Mouse (Mus musculus) liver (tissue): Measurements from ENCODE around the gene Cops7a.

Source experiments
- DNase-seq: peaks from one replicate; pipeline ENCODE4 v3.0.0-alpha.2; 2020; ENCODE audit warnings: mixed read lengths

The Cops7a gene

GRCm38 (mm10) chr6:124955212-124955611, 10.1 kb downstream of the Cops7a start:
- DNase-seq = no peak

GRCm38 (mm10) chr6:124953991-124954715, 11.2 kb downstream of the Cops7a start:
- DNase-seq = no peak

- DNase-seq = no peak
Measured at GRCm38 (mm10) chr6:124943526-124943925, 21.8 kb downstream of the Cops7a start.

GRCm38 (mm10) chr6:124941679-124942078, 23.7 kb downstream of the Cops7a start:
- no peak for DNase-seq

GRCm38 (mm10) chr6:124938554-124938953, 26.8 kb downstream of the Cops7a start:
- DNase-seq = no peak

- no peak for DNase-seq
Measured at GRCm38 (mm10) chr6:124937493-124937892, 27.8 kb downstream of the Cops7a start.

GRCm38 (mm10) chr6:124936681-124937080, 28.7 kb downstream of the Cops7a start:
- no peak for DNase-seq

GRCm38 (mm10) chr6:124934670-124935069, 30.7 kb downstream of the Cops7a start:
- DNase-seq = no peak

- no peak for DNase-seq
Measured at GRCm38 (mm10) chr6:124933127-124933526, 32.2 kb downstream of the Cops7a start.

- no peak for DNase-seq
Measured at GRCm38 (mm10) chr6:124932314-124932695, 33.0 kb downstream of the Cops7a start.

GRCm38 (mm10) chr6:124931525-124932313, 33.6 kb downstream of the Cops7a start:
- DNase-seq = peak; percentile 46

GRCm38 (mm10) chr6:124930754-124931524, 34.4 kb downstream of the Cops7a start, which contains the start of gene Mlf2:
Mlf2 (plus strand) TSS chr6:124931386.
- peak; percentile 98 for DNase-seq

- DNase-seq = no peak
Measured at GRCm38 (mm10) chr6:124930231-124930630, 35.1 kb downstream of the Cops7a start.

- peak; percentile 22 for DNase-seq
Measured at GRCm38 (mm10) chr6:124925941-124926340, 39.4 kb downstream of the Cops7a start.

- no peak for DNase-seq
Measured at GRCm38 (mm10) chr6:124925173-124925793, 40.1 kb downstream of the Cops7a start.

- DNase-seq = no peak
Measured at GRCm38 (mm10) chr6:124921539-124921938, 43.8 kb downstream of the Cops7a start.

GRCm38 (mm10) chr6:124920318-124921085, 44.8 kb downstream of the Cops7a start:
- no peak for DNase-seq

- peak; percentile 83 for DNase-seq
Measured at GRCm38 (mm10) chr6:124919695-124920317, 45.5 kb downstream of the Cops7a start, which contains the start of gene Ptms. Ptms (minus strand) TSS chr6:124920103.

- DNase-seq = no peak
Measured at GRCm38 (mm10) chr6:124918890-124919627, 46.3 kb downstream of the Cops7a start.

- no peak for DNase-seq
Measured at GRCm38 (mm10) chr6:124918331-124918690, 47.0 kb downstream of the Cops7a start.
